Mouse (Mus musculus): Measurements from ENCODE around the gene Unc13d.

DNA sequence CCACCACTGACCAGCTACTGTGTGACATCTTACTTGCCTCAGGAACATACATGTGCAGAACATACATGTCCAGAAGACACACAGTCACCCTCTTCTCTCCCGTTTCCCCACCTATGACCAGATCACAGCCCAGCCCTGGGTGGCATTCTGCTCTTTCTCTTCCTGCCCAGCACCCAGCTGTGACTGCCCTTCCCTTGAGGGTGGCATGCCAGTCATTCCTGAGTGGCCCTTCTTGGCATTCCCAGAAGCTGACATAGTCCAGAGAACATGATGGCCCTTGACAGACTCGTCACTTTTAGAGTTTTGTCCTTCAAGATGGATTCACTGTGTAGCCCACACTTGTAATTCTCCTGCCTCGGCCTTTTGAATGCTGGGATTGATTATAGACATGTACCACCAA, 5.2 kb downstream of the Unc13d start:
- TF ChIP-seq IRF4 (IDR thresholded peaks at IDR 0.05; ENCODE audit: low read depth, low read length) (no peak), CTCF (conservative IDR thresholded peaks at IDR 0.05 in 1 of 2, IDR thresholded peaks at IDR 0.05 in 1 of 2; ENCODE audit: low read depth in 2 of 2, low read length in 2 of 2) (no peak)
